Mouse (Mus musculus): ENCODE data around the gene Stac3. TPM values are rescaled to one million over a fixed set of nuclear protein-coding genes. Genes with fewer than 3 reads are reported as not detected.
A peak's percentile ranks its signal among the peaks of the same experiment; 100 is the strongest.

Gene Stac3
- polyA plus RNA-seq, 1 experiment from 2014 or later, result 1.5 TPM

DNA sequence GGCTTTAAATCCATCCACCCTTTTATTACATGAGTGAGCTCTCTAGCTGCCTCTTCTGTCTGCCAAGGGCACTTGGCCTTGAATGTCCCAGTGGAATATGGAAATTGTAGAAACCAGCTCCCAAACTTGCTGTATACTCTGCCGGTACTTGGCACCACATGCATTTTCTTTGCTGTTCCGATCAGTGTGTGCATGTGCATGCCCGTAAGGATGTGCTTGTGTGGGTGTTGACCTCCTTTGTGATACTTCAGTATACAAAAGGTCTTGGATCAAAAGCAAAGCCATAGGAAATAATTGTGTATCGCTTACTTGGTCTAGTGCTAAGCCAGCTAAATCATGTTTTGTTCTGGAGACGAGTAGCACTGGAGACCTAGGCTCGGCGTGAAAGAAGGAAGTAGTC lies 12.6 kb upstream of the Stac3 start:
- no peaks in the 10 kb centered on the region for H3K9me3 ChIP-seq
- no peaks in the 10 kb centered on the region for H3K4me1 ChIP-seq
- no peak overlapping the region for H3K4me3 ChIP-seq
- no peak overlapping the region for H3K9ac ChIP-seq (replicated peaks)
- no peak overlapping the region for H3K4me2 ChIP-seq (replicated peaks)
- no peak overlapping the region for H3K27ac ChIP-seq (replicated peaks)
- WGBS, result 83% methylated on average over 7 of the region's 7 CpGs
- H3K36me3 ChIP-seq, result peaks cover 63% of the 10 kb centered on the region
- no peaks in the 10 kb centered on the region for H3K27me3 ChIP-seq
- ATAC-seq (replicated peaks), result no peak

GRCm38 (mm10) chr10:127490160-127491127 lies 11.0 kb upstream of the Stac3 start:
- Histone ChIP-seq H3K4me1 (no peaks in the 10 kb centered on the region), H3K27ac (replicated peaks) (0 out of 2 replicates have a peak overlapping the region, but pooled peaks have one; percentile 11), H3K36me3 (peaks cover 62% of the 10 kb centered on the region), H3K4me2 (replicated peaks) (no peak overlapping the region), H3K4me3 (no peak overlapping the region), H3K9me3 (no peaks in the 10 kb centered on the region), H3K27me3 (no peaks in the 10 kb centered on the region), H3K9ac (replicated peaks) (no peak overlapping the region)
- no peak for ATAC-seq (replicated peaks)
- WGBS, result 81% methylated on average over 18 of the region's 18 CpGs

DNA sequence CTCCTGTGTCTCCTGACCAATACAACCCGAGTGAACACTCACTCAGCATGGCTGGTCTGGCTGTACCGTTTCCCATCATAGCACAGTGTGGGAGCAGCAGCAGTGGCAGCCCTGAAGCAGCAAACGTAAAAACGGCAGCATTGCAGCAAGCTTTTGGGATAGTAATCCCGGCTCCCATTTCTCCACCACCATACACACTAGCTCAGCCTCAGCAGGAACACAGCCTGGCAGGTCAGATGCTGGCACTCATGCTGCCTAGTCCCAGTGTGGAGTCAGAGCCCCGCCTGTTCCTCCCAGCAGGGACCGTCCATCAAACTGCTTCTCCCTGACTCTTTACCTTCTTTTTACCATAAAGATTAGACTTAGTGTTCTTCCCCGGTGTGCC lies 10.4 kb upstream of the Stac3 start:
- no peak for ATAC-seq (replicated peaks)
- no peak overlapping the region for H3K27ac ChIP-seq (replicated peaks)
- H3K36me3 ChIP-seq, result peaks cover 64% of the 10 kb centered on the region
- H3K9ac ChIP-seq (replicated peaks), result no peak overlapping the region
- H3K9me3 ChIP-seq, result no peaks in the 10 kb centered on the region
- no peaks in the 10 kb centered on the region for H3K27me3 ChIP-seq
- no peak overlapping the region for H3K4me3 ChIP-seq
- H3K4me1 ChIP-seq, result no peaks in the 10 kb centered on the region
- H3K4me2 ChIP-seq (replicated peaks), result no peak overlapping the region
- 73% methylated on average over 8 of the region's 8 CpGs for WGBS

- peaks cover 69% of the 10 kb centered on the region for H3K36me3 ChIP-seq
- no peak for ATAC-seq (replicated peaks)
- H3K4me2 ChIP-seq (replicated peaks), result no peak overlapping the region
- 85% methylated on average over 3 of the region's 3 CpGs for WGBS
- no peaks in the 10 kb centered on the region for H3K27me3 ChIP-seq
- no peaks in the 10 kb centered on the region for H3K4me1 ChIP-seq
- no peak overlapping the region for H3K27ac ChIP-seq (replicated peaks)
- no peak overlapping the region for H3K4me3 ChIP-seq
- no peaks in the 10 kb centered on the region for H3K9me3 ChIP-seq
- H3K9ac ChIP-seq (replicated peaks), result no peak overlapping the region
Observed at GRCm38 (mm10) chr10:127492118-127492517, 9.4 kb upstream of the Stac3 start.

GRCm38 (mm10) chr10:127496156-127496555 lies 5.3 kb upstream of the Stac3 start:
- H3K27ac ChIP-seq (replicated peaks), result no peak overlapping the region
- H3K27me3 ChIP-seq, result no peaks in the 10 kb centered on the region
- no peak overlapping the region for H3K4me2 ChIP-seq (replicated peaks)
- ATAC-seq (replicated peaks), result no peak
- H3K9me3 ChIP-seq, result no peaks in the 10 kb centered on the region
- H3K36me3 ChIP-seq, result peaks cover 77% of the 10 kb centered on the region
- H3K4me1 ChIP-seq, result no peaks in the 10 kb centered on the region
- H3K4me3 ChIP-seq, result no peak overlapping the region
- 98% methylated on average over 3 of the region's 3 CpGs for WGBS
- no peak overlapping the region for H3K9ac ChIP-seq (replicated peaks)

DNA sequence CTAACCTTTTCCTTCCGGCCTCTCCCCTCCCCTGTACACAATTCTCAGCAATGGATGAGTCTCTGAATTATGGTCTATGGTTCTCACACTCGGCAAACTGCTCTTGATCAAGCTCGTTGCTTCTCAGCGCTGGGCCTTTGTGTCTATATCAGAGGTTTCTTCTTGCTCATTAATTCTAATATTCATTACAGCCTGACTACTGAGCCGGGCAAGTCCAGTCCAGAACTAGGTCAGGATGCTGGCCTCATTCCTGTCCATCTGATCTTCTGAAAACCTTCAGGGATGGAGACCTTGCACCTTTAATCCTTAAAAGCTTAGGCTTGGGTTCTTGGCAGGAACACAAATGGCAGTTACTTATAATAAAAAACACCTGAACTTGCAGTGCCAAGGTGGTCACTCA lies 2.0 kb upstream of the Stac3 start:
- no peaks in the 10 kb centered on the region for H3K4me1 ChIP-seq
- ATAC-seq (replicated peaks), result no peak

DNA sequence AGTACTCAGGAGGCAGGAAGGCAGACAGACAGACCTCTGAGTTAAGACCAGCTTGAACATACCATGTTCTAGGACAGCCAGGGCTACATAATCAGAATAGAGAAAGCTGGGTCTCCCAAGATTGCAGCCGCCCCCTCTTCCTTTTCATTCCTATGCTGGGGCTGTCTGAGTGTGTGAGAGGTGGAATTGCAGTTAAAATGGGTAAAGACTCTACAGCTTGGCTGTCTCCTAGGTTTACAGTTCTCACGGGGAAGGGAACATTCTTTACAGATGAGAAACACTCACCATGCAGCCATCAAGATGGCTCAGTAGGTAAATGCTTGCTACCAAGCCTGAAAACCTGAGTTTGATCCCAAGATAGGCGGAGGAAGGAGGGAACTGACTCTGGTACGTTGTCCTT lies 1.4 kb upstream of the Stac3 start:
- Histone ChIP-seq H3K27ac (replicated peaks) (no peak overlapping the region), H3K4me1 (no peaks in the 10 kb centered on the region), H3K27me3 (no peaks in the 10 kb centered on the region), H3K4me2 (replicated peaks) (no peak overlapping the region), H3K9me3 (no peaks in the 10 kb centered on the region), H3K36me3 (peaks cover 48% of the 10 kb centered on the region), H3K4me3 (no peak overlapping the region), H3K9ac (replicated peaks) (no peak overlapping the region)
- no peak for ATAC-seq (replicated peaks)
- 82% methylated on average over 4 of the region's 4 CpGs for WGBS

More for the DNA sequence above, 2.0 kb upstream of the Stac3 start:
- H3K36me3 ChIP-seq, result peaks cover 53% of the 10 kb centered on the region
- no peak overlapping the region for H3K9ac ChIP-seq (replicated peaks)
- H3K27me3 ChIP-seq, result no peaks in the 10 kb centered on the region
- 74% methylated on average over 5 of the region's 5 CpGs for WGBS
- no peak overlapping the region for H3K4me2 ChIP-seq (replicated peaks)
- no peak overlapping the region for H3K4me3 ChIP-seq
- no peak overlapping the region for H3K27ac ChIP-seq (replicated peaks)
- H3K9me3 ChIP-seq, result no peaks in the 10 kb centered on the region

- H3K4me3 ChIP-seq, result peak overlapping the region; percentile 43
Observed at GRCm38 (mm10) chr10:127508239-127508638, 6.8 kb downstream of the Stac3 start.

GRCm38 (mm10) chr10:127509051-127509836 lies 7.8 kb downstream of the Stac3 start:
- peak; percentile 62 for ATAC-seq (replicated peaks)
- Histone ChIP-seq H3K36me3 (no peaks in the 10 kb centered on the region), H3K4me3 (peak overlapping the region; percentile 43), H3K27ac (replicated peaks) (peak overlapping the region; percentile 99), H3K4me1 (peaks cover 64% of the 10 kb centered on the region), H3K9ac (replicated peaks) (peak overlapping the region; percentile 37), H3K4me2 (replicated peaks) (peak overlapping the region; percentile 95), H3K27me3 (0 out of 2 replicates have a peak, but pooled peaks cover under 1% of the 10 kb centered on the region), H3K9me3 (no peaks in the 10 kb centered on the region)
- under 1% methylated on average over 35 of the region's 35 CpGs for WGBS

More at GRCm38 (mm10) chr10:127508239-127508638, 6.8 kb downstream of the Stac3 start:
- peaks cover 54% of the 10 kb centered on the region for H3K4me1 ChIP-seq
- no peaks in the 10 kb centered on the region for H3K9me3 ChIP-seq
- H3K27me3 ChIP-seq, result no peaks in the 10 kb centered on the region
- H3K9ac ChIP-seq (replicated peaks), result 0 out of 2 replicates have a peak overlapping the region, but pooled peaks have one; percentile 8
- H3K36me3 ChIP-seq, result no peaks in the 10 kb centered on the region; the same call in 1 of the 2 replicates
- no peak for ATAC-seq (replicated peaks)
- 4% methylated on average over 15 of the region's 15 CpGs for WGBS
- H3K27ac ChIP-seq (replicated peaks), result peak overlapping the region; percentile 99
- peak overlapping the region; percentile 95 for H3K4me2 ChIP-seq (replicated peaks)

- Histone ChIP-seq H3K4me2 (replicated peaks) (peak overlapping the region; percentile 95), H3K9ac (replicated peaks) (peak overlapping the region; percentile 37), H3K36me3 (no peaks in the 10 kb centered on the region), H3K9me3 (no peaks in the 10 kb centered on the region), H3K4me1 (peaks cover 65% of the 10 kb centered on the region), H3K4me3 (peak overlapping the region; percentile 43), H3K27me3 (0 out of 2 replicates have a peak, but pooled peaks cover 9% of the 10 kb centered on the region), H3K27ac (replicated peaks) (peak overlapping the region; percentile 99)
- peak; percentile 33 for ATAC-seq (replicated peaks)
- WGBS, result 2% methylated on average over 17 of the region's 17 CpGs
Observed at GRCm38 (mm10) chr10:127509837-127510701, 8.6 kb downstream of the Stac3 start.

GRCm38 (mm10) chr10:127510895-127511617 lies 9.6 kb downstream of the Stac3 start:
- H3K4me2 ChIP-seq (replicated peaks), result peak overlapping the region; percentile 95
- no peaks in the 10 kb centered on the region for H3K36me3 ChIP-seq
- peak overlapping the region; percentile 51 for H3K4me3 ChIP-seq
- no peaks in the 10 kb centered on the region for H3K9me3 ChIP-seq
- 8% methylated on average over 11 of the region's 11 CpGs for WGBS
- ATAC-seq (replicated peaks), result no peak
- H3K27me3 ChIP-seq, result peaks cover 11% of the 10 kb centered on the region; the same call in 1 of the 2 replicates
- peak overlapping the region; percentile 99 for H3K27ac ChIP-seq (replicated peaks)
- H3K4me1 ChIP-seq, result peaks cover 65% of the 10 kb centered on the region
- H3K9ac ChIP-seq (replicated peaks), result peak overlapping the region; percentile 91; the same call in 1 of the 2 replicates
